In genomic region chr11:93436892-93437291, GRCm38 (mm10) we compare ENCODE assay signal across 27 mouse cellular contexts.
DNase-seq lines count a peak whose midpoint lies in the region; ATAC-seq and TF ChIP-seq lines count a peak whose summit lies in the region.
"Had no signal": no experiment of that assay in that cellular context is flagged by ENCODE, and none has a peak within 500 bp of the region (broad histone marks: within the 10 kb centered on the region; RNA-seq: fewer than 3 reads in every experiment).

No protein-coding gene starts in this region.

- H3K9ac ChIP-seq in hindbrain, postnatal 0 days (replicated peaks; ENCODE audit: low read length) = no peak overlapping the region
- no peak overlapping the region for H3K9ac ChIP-seq in hindbrain, embryonic 12.5 days
- no peak overlapping the region for H3K9ac ChIP-seq in midbrain, postnatal 0 days (replicated peaks; ENCODE audit: low read length, poor library complexity, severe bottlenecking)
- H3K9ac ChIP-seq in midbrain, embryonic 16.5 days (ENCODE audit: low read depth, low read length) = no peak overlapping the region
- H3K9ac ChIP-seq: embryonic facial prominence, embryonic 12.5 days; embryonic facial prominence, embryonic 15.5 days; forebrain, postnatal 0 days; hindbrain, embryonic 13.5 days had no signal

- H3K27ac ChIP-seq in hindbrain, postnatal 0 days = 0 out of 2 replicates have a peak overlapping the region, but pooled peaks have one; percentile 20
- H3K27ac ChIP-seq in hindbrain, embryonic 12.5 days = no peak overlapping the region
- H3K27ac ChIP-seq in midbrain, postnatal 0 days (ENCODE audit: low read depth, low read length) = no peak overlapping the region
- no peak overlapping the region for H3K27ac ChIP-seq in midbrain, embryonic 16.5 days (ENCODE audit: low read length)
- H3K27ac ChIP-seq: embryonic facial prominence, embryonic 12.5 days; embryonic facial prominence, embryonic 15.5 days; heart, adult 2 months; heart, embryonic 10.5 days; hindbrain, embryonic 13.5 days had no signal

- H3K36me3 ChIP-seq in hindbrain, postnatal 0 days (ENCODE audit: insufficient read depth, low read length) = no peaks in the 10 kb centered on the region
- H3K36me3 ChIP-seq in hindbrain, embryonic 12.5 days = no peaks in the 10 kb centered on the region
- H3K36me3 ChIP-seq in midbrain, postnatal 0 days (ENCODE audit: insufficient read depth, low read length) = no peaks in the 10 kb centered on the region
- no peaks in the 10 kb centered on the region for H3K36me3 ChIP-seq in midbrain, embryonic 16.5 days (ENCODE audit: control insufficient read depth, insufficient read depth, low read length)
- H3K36me3 ChIP-seq: embryonic facial prominence, embryonic 12.5 days; embryonic facial prominence, embryonic 15.5 days; G1E; heart, embryonic 10.5 days; hindbrain, embryonic 13.5 days had no signal

- no peaks in the 10 kb centered on the region for H3K27me3 ChIP-seq in hindbrain, postnatal 0 days (ENCODE audit: insufficient read depth, low read length)
- H3K27me3 ChIP-seq in hindbrain, embryonic 12.5 days = no peaks in the 10 kb centered on the region
- H3K27me3 ChIP-seq in midbrain, postnatal 0 days (ENCODE audit: insufficient read depth, low read length) = no peaks in the 10 kb centered on the region
- H3K27me3 ChIP-seq in midbrain, embryonic 16.5 days (ENCODE audit: control insufficient read depth, insufficient read depth, low read depth, low read length) = no peaks in the 10 kb centered on the region
- H3K27me3 ChIP-seq: embryonic facial prominence, embryonic 12.5 days; embryonic facial prominence, embryonic 15.5 days; hindbrain, embryonic 13.5 days had no signal

- 33% methylated on average over 2 of the region's 2 CpGs for WGBS in hindbrain, postnatal 0 days
- 47% methylated on average over 2 of the region's 2 CpGs for WGBS in hindbrain, embryonic 12.5 days
- whole genome bisulfite sequencing in midbrain, postnatal 0 days = 64% methylated on average over 2 of the region's 2 CpGs
- 52% methylated on average over 2 of the region's 2 CpGs for WGBS in midbrain, embryonic 16.5 days

- no peak overlapping the region for H3K4me2 ChIP-seq in hindbrain, postnatal 0 days (ENCODE audit: low read depth, low read length)
- H3K4me2 ChIP-seq in hindbrain, embryonic 12.5 days (replicated peaks) = no peak overlapping the region
- H3K4me2 ChIP-seq in midbrain, postnatal 0 days (ENCODE audit: low read depth, low read length, poor library complexity, severe bottlenecking) = no peak overlapping the region
- no peak overlapping the region for H3K4me2 ChIP-seq in midbrain, embryonic 16.5 days (ENCODE audit: low read length)
- H3K4me2 ChIP-seq: embryonic facial prominence, embryonic 12.5 days; embryonic facial prominence, embryonic 15.5 days; hindbrain, embryonic 13.5 days had no signal

- no peak for ATAC-seq in cerebellum, adult (ENCODE audit: insufficient number of reproducible peaks, low FRiP score, low TSS enrichment)
- no peak for ATAC-seq in hindbrain, postnatal 0 days
- ATAC-seq in hindbrain, embryonic 12.5 days (ENCODE audit: low FRiP score) = no peak
- no peak for ATAC-seq in midbrain, postnatal 0 days (ENCODE audit: low FRiP score)
- ATAC-seq in midbrain, embryonic 16.5 days = no peak
- ATAC-seq: forebrain, embryonic 14.5 days; forebrain, postnatal 0 days; hindbrain, embryonic 16.5 days; inflammation-experienced regulatory T-cells, adult 6 months; intestine, embryonic 16.5 days; Patski had no signal

- no peaks in the 10 kb centered on the region; the same call in 1 of the 2 replicates for H3K4me1 ChIP-seq in hindbrain, postnatal 0 days (ENCODE audit: insufficient read depth, low read length)
- H3K4me1 ChIP-seq in hindbrain, embryonic 12.5 days = peaks cover 4% of the 10 kb centered on the region; the same call in 1 of the 2 replicates
- H3K4me1 ChIP-seq in midbrain, postnatal 0 days (ENCODE audit: insufficient read depth, low read length) = no peaks in the 10 kb centered on the region
- H3K4me1 ChIP-seq in midbrain, embryonic 16.5 days (ENCODE audit: control insufficient read depth, insufficient read depth, low read length) = no peaks in the 10 kb centered on the region
- H3K4me1 ChIP-seq: embryonic facial prominence, embryonic 12.5 days; embryonic facial prominence, embryonic 15.5 days; heart, embryonic 10.5 days; hindbrain, embryonic 13.5 days had no signal

- no peak overlapping the region for H3K4me3 ChIP-seq in hindbrain, postnatal 0 days (ENCODE audit: low read length)
- no peak overlapping the region for H3K4me3 ChIP-seq in hindbrain, embryonic 12.5 days
- H3K4me3 ChIP-seq in midbrain, postnatal 0 days (ENCODE audit: low read depth, low read length) = no peak overlapping the region
- no peak overlapping the region for H3K4me3 ChIP-seq in midbrain, embryonic 16.5 days (ENCODE audit: low read depth, low read length)
- H3K4me3 ChIP-seq: embryonic facial prominence, embryonic 12.5 days; embryonic facial prominence, embryonic 15.5 days; heart, adult 2 months; heart, embryonic 10.5 days; hindbrain, embryonic 13.5 days had no signal

- peak; percentile 56 to 67 for DNase-seq in cerebellum, postnatal 10 days
- DNase-seq in hindbrain, postnatal 0 days (ENCODE audit: low spot score) = no peak
- peak; percentile 30 for DNase-seq in midbrain, postnatal 0 days (ENCODE audit: low spot score)
- DNase-seq in retina, postnatal 1 day = peak; percentile 57
- no peak for DNase-seq in layer of hippocampus, adult 9-10 months (ENCODE audit: low spot score)
- DNase-seq: adrenal gland, postnatal 10 days; adrenal gland, postnatal 36 days; B cell, adult 2 months; cerebellum, adult 11-12 months; cerebellum, adult 9-10 months; forebrain, postnatal 0 days; gastrocnemius, postnatal 10 days; gastrocnemius, postnatal 36 days; heart, adult 2 months had no signal

- no peaks in the 10 kb centered on the region for H3K9me3 ChIP-seq in hindbrain, postnatal 0 days (ENCODE audit: low read length)
- no peaks in the 10 kb centered on the region for H3K9me3 ChIP-seq in hindbrain, embryonic 12.5 days (replicated peaks)
- no peaks in the 10 kb centered on the region for H3K9me3 ChIP-seq in midbrain, postnatal 0 days (ENCODE audit: low read length)
- no peaks in the 10 kb centered on the region for H3K9me3 ChIP-seq in midbrain, embryonic 16.5 days (replicated peaks; ENCODE audit: control insufficient read depth, low read length, poor library complexity, severe bottlenecking)
- H3K9me3 ChIP-seq: embryonic facial prominence, embryonic 12.5 days; embryonic facial prominence, embryonic 15.5 days; heart, embryonic 10.5 days; hindbrain, embryonic 13.5 days had no signal

- no peak for TF ChIP-seq CTCF in hindbrain, postnatal 0 days (IDR thresholded peaks at IDR 0.05; ENCODE audit: low read depth)
- TF ChIP-seq CTCF in midbrain, postnatal 0 days (IDR thresholded peaks at IDR 0.05) = no peak

Comparison
In these comparisons a context has a peak if more than half of its experiments do, and no peak if none do; other contexts are left out.
1. DNase-seq: peak in cerebellum, postnatal 10 days (2 of 2), midbrain, postnatal 0 days (single experiment) and retina, postnatal 1 day (single experiment); none in hindbrain, postnatal 0 days (single experiment) and layer of hippocampus, adult 9-10 months (single experiment).